Mouse (Mus musculus): ENCODE data around the gene Sqstm1. TPM values are rescaled to one million over a fixed set of nuclear protein-coding genes. Genes with fewer than 3 reads are reported as not detected.

Gene Sqstm1
- polyA plus RNA-seq, 1 experiment from 2014 or later = 394 TPM

DNA sequence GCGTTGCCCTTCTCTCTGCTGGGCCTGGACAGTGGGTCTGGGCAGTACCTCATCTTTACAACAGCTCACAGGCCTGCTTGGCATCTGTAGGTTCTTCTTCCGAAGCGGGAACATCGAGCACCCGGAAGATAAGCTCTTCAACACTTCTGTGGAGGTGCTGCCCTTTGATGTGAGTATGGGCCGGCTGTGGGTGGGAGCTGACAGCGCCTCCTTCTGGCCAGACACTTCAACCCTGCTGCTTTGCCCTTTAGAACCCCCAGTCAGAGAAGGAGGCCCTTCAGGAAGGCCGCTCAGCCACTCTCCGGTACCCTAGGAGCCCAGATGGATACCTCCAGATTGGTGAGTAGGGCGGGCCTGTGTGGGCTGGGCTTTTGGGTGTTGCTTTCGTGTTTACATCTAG is 23.4 kb upstream of the Sqstm1 start:
- no peak for ATAC-seq
- H3K4me3 ChIP-seq (ENCODE audit: low read depth, low read length) = no peak overlapping the region
- peaks cover 12% of the 10 kb centered on the region; the same call in 1 of the 2 replicates for H3K4me1 ChIP-seq (ENCODE audit: control insufficient read depth, insufficient read depth, low read length)
- H3K9me3 ChIP-seq (replicated peaks; ENCODE audit: control insufficient read depth, low read length, poor library complexity, severe bottlenecking) = no peaks in the 10 kb centered on the region
- 84% methylated on average over 11 of the region's 11 CpGs for WGBS
- no peak overlapping the region for H3K27ac ChIP-seq (ENCODE audit: low read length)
- H3K9ac ChIP-seq (ENCODE audit: low read depth, low read length) = no peak overlapping the region
- no peak overlapping the region for H3K4me2 ChIP-seq (ENCODE audit: low read length)
- H3K27me3 ChIP-seq (ENCODE audit: control insufficient read depth, insufficient read depth, low read depth, low read length) = peaks cover 15% of the 10 kb centered on the region
- H3K36me3 ChIP-seq (ENCODE audit: control insufficient read depth, insufficient read depth, low read length) = peaks cover 29% of the 10 kb centered on the region

DNA sequence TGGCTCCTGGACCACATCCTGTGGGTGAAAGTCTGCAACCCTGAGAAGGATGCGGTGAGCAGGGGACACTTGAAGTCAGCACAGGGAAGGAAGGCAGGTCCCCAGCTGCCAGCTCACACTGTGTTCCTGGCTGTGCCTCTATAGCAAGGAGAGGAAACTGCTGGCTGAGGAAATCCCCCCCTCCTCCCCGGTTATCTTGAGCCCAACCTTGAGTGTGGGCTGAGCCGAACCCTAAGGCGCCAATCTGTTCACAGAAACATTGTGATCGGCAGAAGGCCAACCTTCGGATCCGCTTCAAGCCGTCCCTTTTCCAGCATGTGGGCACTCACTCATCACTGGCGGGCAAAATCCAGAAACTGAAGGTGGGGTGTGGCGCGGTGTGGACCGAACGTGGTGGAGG is 22.4 kb upstream of the Sqstm1 start:
- Histone ChIP-seq H3K27ac (ENCODE audit: low read length) (no peak overlapping the region), H3K9me3 (replicated peaks; ENCODE audit: control insufficient read depth, low read length, poor library complexity, severe bottlenecking) (no peaks in the 10 kb centered on the region), H3K4me1 (ENCODE audit: control insufficient read depth, insufficient read depth, low read length) (peaks cover 16% of the 10 kb centered on the region; the same call in 1 of the 2 replicates), H3K4me3 (ENCODE audit: low read depth, low read length) (no peak overlapping the region), H3K9ac (ENCODE audit: low read depth, low read length) (no peak overlapping the region), H3K27me3 (ENCODE audit: control insufficient read depth, insufficient read depth, low read depth, low read length) (peaks cover 10% of the 10 kb centered on the region), H3K36me3 (ENCODE audit: control insufficient read depth, insufficient read depth, low read length) (peaks cover 29% of the 10 kb centered on the region), H3K4me2 (ENCODE audit: low read length) (no peak overlapping the region)
- ATAC-seq = no peak
- WGBS = 96% methylated on average over 13 of the region's 13 CpGs

DNA sequence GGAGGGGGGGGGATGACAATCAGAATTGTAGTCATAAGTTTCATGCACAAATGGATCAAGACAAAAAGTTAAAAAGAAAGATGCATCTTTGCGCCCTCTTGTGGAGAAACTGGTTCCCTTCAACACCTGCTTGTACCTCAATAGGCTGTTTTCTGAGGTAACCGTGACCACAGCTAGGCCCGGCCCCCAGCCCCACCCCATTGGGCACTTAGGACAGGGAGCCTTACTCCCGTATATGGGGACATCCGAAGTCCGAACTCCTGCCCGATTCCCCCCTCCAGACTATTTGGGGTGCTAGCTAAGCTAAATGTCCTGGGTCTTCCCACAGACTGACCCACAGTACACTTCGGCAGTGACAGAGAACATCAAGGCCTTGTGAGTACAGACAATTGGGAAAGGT is 20.8 kb upstream of the Sqstm1 start:
- no peak overlapping the region for H3K4me3 ChIP-seq (ENCODE audit: low read depth, low read length)
- 0 out of 2 replicates have a peak, but pooled peaks cover 4% of the 10 kb centered on the region for H3K27me3 ChIP-seq (ENCODE audit: control insufficient read depth, insufficient read depth, low read depth, low read length)
- ATAC-seq = no peak
- H3K9ac ChIP-seq (ENCODE audit: low read depth, low read length) = no peak overlapping the region
- 17% methylated on average over 8 of the region's 8 CpGs for WGBS
- no peaks in the 10 kb centered on the region for H3K9me3 ChIP-seq (replicated peaks; ENCODE audit: control insufficient read depth, low read length, poor library complexity, severe bottlenecking)
- H3K27ac ChIP-seq (ENCODE audit: low read length) = no peak overlapping the region
- peaks cover 29% of the 10 kb centered on the region for H3K36me3 ChIP-seq (ENCODE audit: control insufficient read depth, insufficient read depth, low read length)
- no peak overlapping the region for H3K4me2 ChIP-seq (ENCODE audit: low read length)
- H3K4me1 ChIP-seq (ENCODE audit: control insufficient read depth, insufficient read depth, low read length) = peaks cover 26% of the 10 kb centered on the region

DNA sequence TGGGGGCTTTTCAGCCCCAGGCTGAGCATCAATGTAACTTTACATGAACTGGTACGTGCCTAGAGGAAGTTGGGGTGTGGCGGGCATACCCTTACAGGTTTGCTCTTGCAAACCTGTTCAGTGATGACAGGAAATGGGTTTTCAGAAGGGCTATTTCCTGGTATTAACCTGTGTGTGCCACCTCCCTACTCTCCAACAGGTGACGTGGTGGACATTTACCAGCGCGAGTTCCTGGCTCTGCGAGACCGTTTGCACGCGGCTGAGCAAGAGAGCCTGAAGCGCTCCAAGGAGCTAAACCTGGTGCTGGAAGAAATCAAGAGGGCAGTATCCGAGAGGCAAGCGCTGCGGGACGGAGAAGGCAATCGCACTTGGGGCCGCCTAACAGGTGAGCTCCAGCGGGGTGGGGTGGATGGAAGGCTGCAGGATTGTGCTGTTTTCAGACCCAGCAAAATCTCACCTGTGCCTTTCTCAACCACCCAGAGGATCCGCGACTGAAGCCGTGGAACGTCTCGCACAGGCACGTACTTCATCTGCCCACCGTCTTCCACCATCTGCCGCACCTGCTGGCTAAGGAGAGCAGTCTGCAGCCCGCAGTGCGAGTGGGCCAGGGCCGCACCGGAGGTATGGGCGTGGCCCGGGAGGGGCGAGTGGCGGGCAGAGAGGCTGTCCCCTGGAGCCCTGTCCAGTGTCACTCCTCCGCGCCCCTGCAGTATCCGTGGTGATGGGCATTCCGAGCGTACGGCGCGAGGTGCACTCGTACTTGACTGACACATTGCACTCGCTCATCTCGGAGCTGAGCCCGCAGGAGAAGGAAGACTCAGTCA is 20.1 kb upstream of the Sqstm1 start:
- H3K36me3 ChIP-seq (ENCODE audit: control insufficient read depth, insufficient read depth, low read length) = peaks cover 29% of the 10 kb centered on the region
- 25% methylated on average over 45 of the region's 45 CpGs for WGBS
- no peak overlapping the region for H3K4me3 ChIP-seq (ENCODE audit: low read depth, low read length)
- 0 out of 2 replicates have a peak, but pooled peaks cover 4% of the 10 kb centered on the region for H3K27me3 ChIP-seq (ENCODE audit: control insufficient read depth, insufficient read depth, low read depth, low read length)
- peak overlapping the region; percentile 22; the same call in 1 of the 2 replicates for H3K27ac ChIP-seq (ENCODE audit: low read length)
- no peak for ATAC-seq
- no peaks in the 10 kb centered on the region for H3K9me3 ChIP-seq (replicated peaks; ENCODE audit: control insufficient read depth, low read length, poor library complexity, severe bottlenecking)
- H3K4me1 ChIP-seq (ENCODE audit: control insufficient read depth, insufficient read depth, low read length) = peaks cover 27% of the 10 kb centered on the region
- H3K9ac ChIP-seq (ENCODE audit: low read depth, low read length) = no peak overlapping the region
- peak overlapping the region; percentile 38 for H3K4me2 ChIP-seq (ENCODE audit: low read length)

DNA sequence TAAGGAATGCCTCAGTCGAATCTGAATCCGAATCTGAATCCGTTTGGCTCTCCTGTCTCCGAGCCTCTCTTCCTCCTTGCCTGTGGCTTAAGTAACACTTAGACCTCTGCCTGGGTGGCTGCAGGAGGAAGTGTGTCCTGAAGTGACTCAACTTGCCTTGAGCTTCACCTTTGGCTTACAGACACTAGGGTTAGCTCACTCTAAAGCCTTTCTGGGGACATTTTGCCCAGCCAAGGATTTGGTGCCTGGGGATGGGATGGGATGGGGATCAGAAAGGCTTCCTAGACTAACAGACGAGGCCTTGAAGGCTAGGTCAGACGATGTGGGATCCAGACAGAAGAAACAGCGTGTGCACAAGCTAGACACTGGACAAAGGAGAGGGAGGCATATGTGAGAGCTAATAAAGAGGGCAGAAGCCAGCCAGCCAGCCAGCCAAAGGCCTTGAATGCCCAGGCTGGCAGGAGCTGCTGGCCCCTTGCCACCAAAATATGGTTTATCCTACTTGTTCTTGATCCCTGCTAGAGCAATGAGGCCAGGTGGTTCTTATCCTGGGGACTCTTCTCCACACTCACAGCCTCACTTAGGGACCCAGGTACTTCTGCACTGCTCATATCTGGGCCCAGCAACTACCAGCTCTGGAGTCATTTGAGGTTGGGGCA is 18.8 kb upstream of the Sqstm1 start:
- H3K27ac ChIP-seq (ENCODE audit: low read length) = no peak overlapping the region
- WGBS = 40% methylated on average over 7 of the region's 7 CpGs
- H3K36me3 ChIP-seq (ENCODE audit: control insufficient read depth, insufficient read depth, low read length) = peaks cover 22% of the 10 kb centered on the region
- no peaks in the 10 kb centered on the region for H3K27me3 ChIP-seq (ENCODE audit: control insufficient read depth, insufficient read depth, low read depth, low read length)
- no peak overlapping the region for H3K4me3 ChIP-seq (ENCODE audit: low read depth, low read length)
- H3K9me3 ChIP-seq (replicated peaks; ENCODE audit: control insufficient read depth, low read length, poor library complexity, severe bottlenecking) = no peaks in the 10 kb centered on the region
- H3K9ac ChIP-seq (ENCODE audit: low read depth, low read length) = 0 out of 2 replicates have a peak overlapping the region, but pooled peaks have one; percentile 2
- no peak overlapping the region for H3K4me2 ChIP-seq (ENCODE audit: low read length)
- ATAC-seq = no peak
- peaks cover 27% of the 10 kb centered on the region for H3K4me1 ChIP-seq (ENCODE audit: control insufficient read depth, insufficient read depth, low read length)

DNA sequence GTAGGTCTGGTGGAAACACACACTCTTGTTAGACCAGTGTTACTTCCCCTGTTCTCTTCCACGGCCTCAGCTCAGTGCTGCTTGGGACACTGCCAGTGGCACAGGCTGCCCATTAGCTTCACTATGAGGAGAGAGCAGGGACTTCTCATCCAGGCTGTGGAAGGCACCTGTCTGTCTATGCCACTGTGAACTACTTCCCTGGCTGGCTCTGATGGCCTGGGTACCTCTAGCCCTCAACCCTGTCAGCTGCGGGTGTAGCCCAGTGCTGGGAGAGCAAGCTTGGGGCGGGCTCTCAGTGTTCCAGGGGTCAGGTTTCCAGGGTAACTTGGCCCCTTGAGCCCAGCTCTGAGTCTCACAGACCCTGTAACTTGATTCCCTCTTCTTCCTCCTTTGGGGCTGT is 18.1 kb upstream of the Sqstm1 start:
- Histone ChIP-seq H3K4me3 (ENCODE audit: low read depth, low read length) (no peak overlapping the region), H3K9me3 (replicated peaks; ENCODE audit: control insufficient read depth, low read length, poor library complexity, severe bottlenecking) (no peaks in the 10 kb centered on the region), H3K4me2 (ENCODE audit: low read length) (no peak overlapping the region), H3K27ac (ENCODE audit: low read length) (no peak overlapping the region), H3K36me3 (ENCODE audit: control insufficient read depth, insufficient read depth, low read length) (peaks cover 16% of the 10 kb centered on the region), H3K27me3 (ENCODE audit: control insufficient read depth, insufficient read depth, low read depth, low read length) (no peaks in the 10 kb centered on the region), H3K4me1 (ENCODE audit: control insufficient read depth, insufficient read depth, low read length) (peaks cover 28% of the 10 kb centered on the region), H3K9ac (ENCODE audit: low read depth, low read length) (peak overlapping the region; percentile 1; the same call in 1 of the 2 replicates)
- WGBS = 18% methylated on average over 3 of the region's 3 CpGs
- ATAC-seq = no peak

DNA sequence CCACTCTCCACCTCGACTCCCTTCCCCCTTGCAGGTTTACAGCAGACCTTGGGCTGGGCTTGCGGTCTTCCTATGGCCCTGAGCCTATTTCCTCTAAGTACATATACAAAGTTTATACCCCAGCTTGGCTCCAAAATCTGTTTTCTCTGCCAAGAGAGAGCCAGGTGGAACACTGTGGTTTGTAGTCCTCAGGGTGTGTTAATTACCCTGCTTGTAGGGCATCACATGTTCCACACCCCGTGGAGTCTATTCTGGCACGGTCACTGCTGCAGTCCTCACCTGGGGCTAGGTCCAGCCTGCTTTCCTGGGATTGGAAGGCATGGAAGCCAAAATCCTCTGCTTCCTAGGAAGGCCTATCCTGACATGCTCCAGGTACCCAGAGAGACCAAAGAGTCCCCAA is 17.1 kb upstream of the Sqstm1 start:
- peak overlapping the region; percentile 99 for H3K4me2 ChIP-seq (ENCODE audit: low read length)
- peaks cover 39% of the 10 kb centered on the region for H3K4me1 ChIP-seq (ENCODE audit: control insufficient read depth, insufficient read depth, low read length)
- no peak overlapping the region for H3K27ac ChIP-seq (ENCODE audit: low read length)
- 90% methylated on average over 4 of the region's 4 CpGs for WGBS
- H3K9ac ChIP-seq (ENCODE audit: low read depth, low read length) = no peak overlapping the region
- ATAC-seq = no peak
- peaks cover 9% of the 10 kb centered on the region for H3K36me3 ChIP-seq (ENCODE audit: control insufficient read depth, insufficient read depth, low read length)
- H3K9me3 ChIP-seq (replicated peaks; ENCODE audit: control insufficient read depth, low read length, poor library complexity, severe bottlenecking) = no peaks in the 10 kb centered on the region
- no peaks in the 10 kb centered on the region for H3K27me3 ChIP-seq (ENCODE audit: control insufficient read depth, insufficient read depth, low read depth, low read length)
- H3K4me3 ChIP-seq (ENCODE audit: low read depth, low read length) = no peak overlapping the region

DNA sequence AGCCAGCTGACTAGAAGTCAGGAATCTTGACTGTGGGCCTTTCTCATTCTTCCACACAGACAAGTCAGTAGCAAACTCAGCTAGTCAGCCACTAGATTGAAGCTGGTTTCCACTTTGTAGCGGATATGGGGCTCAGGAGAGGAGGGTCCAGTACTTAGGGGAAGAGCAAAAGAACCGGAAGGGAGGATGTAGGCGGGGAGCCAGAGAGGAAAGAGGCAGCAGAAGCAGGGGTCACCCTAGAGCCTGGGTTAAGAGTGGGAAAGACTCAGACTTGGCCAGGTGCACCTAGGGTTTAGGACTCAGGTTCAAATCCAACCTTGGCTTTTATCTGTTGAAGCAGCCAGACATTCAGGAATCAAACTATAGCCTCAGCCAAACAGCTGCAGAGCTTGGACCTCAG is 16.6 kb upstream of the Sqstm1 start:
- H3K4me2 ChIP-seq (ENCODE audit: low read length) = peak overlapping the region; percentile 99
- H3K4me3 ChIP-seq (ENCODE audit: low read depth, low read length) = peak overlapping the region; percentile 83; the same call in 1 of the 2 replicates
- no peak overlapping the region for H3K9ac ChIP-seq (ENCODE audit: low read depth, low read length)
- WGBS = 75% methylated on average over 3 of the region's 3 CpGs
- H3K27ac ChIP-seq (ENCODE audit: low read length) = no peak overlapping the region
- H3K36me3 ChIP-seq (ENCODE audit: control insufficient read depth, insufficient read depth, low read length) = peaks cover 3% of the 10 kb centered on the region; the same call in 1 of the 2 replicates
- peaks cover 39% of the 10 kb centered on the region for H3K4me1 ChIP-seq (ENCODE audit: control insufficient read depth, insufficient read depth, low read length)
- H3K9me3 ChIP-seq (replicated peaks; ENCODE audit: control insufficient read depth, low read length, poor library complexity, severe bottlenecking) = no peaks in the 10 kb centered on the region
- H3K27me3 ChIP-seq (ENCODE audit: control insufficient read depth, insufficient read depth, low read depth, low read length) = no peaks in the 10 kb centered on the region
- no peak for ATAC-seq

DNA sequence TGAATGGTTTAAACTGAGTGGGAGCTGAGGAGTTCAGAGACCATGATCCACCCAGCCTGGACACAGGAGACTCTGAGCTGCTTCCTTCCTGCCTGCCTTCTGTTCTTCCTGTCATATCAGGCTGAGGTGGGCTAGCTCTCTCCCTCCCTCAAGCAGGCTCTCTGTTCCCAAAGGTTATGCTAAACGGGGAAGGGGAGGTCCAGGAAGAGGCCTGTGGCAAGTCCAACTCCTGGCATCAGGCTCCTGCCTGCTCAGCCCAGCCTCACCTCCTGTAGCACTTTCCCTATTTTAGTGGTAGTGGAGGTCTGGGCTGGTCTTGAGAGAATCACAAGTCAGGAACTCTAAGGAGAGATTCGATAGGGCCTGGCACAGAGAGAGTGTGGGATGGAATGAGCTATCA is 15.8 kb upstream of the Sqstm1 start:
- Histone ChIP-seq H3K4me1 (ENCODE audit: control insufficient read depth, insufficient read depth, low read length) (peaks cover 39% of the 10 kb centered on the region), H3K9ac (ENCODE audit: low read depth, low read length) (peak overlapping the region; percentile 96), H3K27ac (ENCODE audit: low read length) (peak overlapping the region; percentile 94; the same call in 1 of the 2 replicates), H3K9me3 (replicated peaks; ENCODE audit: control insufficient read depth, low read length, poor library complexity, severe bottlenecking) (no peaks in the 10 kb centered on the region), H3K27me3 (ENCODE audit: control insufficient read depth, insufficient read depth, low read depth, low read length) (no peaks in the 10 kb centered on the region), H3K4me2 (ENCODE audit: low read length) (peak overlapping the region; percentile 99), H3K36me3 (ENCODE audit: control insufficient read depth, insufficient read depth, low read length) (no peaks in the 10 kb centered on the region), H3K4me3 (ENCODE audit: low read depth, low read length) (peak overlapping the region; percentile 83)
- 43% methylated on average over 2 of the region's 2 CpGs for WGBS
- ATAC-seq = no peak
